Mouse (Mus musculus) left cerebral cortex, adult 11 months (tissue): ENCODE measurements around the gene Azin2.

Experiments
- DNase-seq: peaks from one replicate; pipeline ENCODE4 v3.0.0; 2022; ENCODE audit warnings: low spot score

Gene Azin2

GRCm38 (mm10) chr4:128897911-128898421 is 64.3 kb downstream of the Azin2 start:
- no peak for DNase-seq

- DNase-seq = no peak
Measured at GRCm38 (mm10) chr4:128896667-128897066, 65.6 kb downstream of the Azin2 start.

GRCm38 (mm10) chr4:128895841-128896240 is 66.4 kb downstream of the Azin2 start:
- DNase-seq = no peak

- DNase-seq = no peak
Measured at GRCm38 (mm10) chr4:128894112-128894511, 68.1 kb downstream of the Azin2 start.

- no peak for DNase-seq
Measured at GRCm38 (mm10) chr4:128892188-128892587, 70.1 kb downstream of the Azin2 start.

- DNase-seq = no peak
Measured at GRCm38 (mm10) chr4:128891746-128892145, 70.5 kb downstream of the Azin2 start.

GRCm38 (mm10) chr4:128891157-128891556 is 71.1 kb downstream of the Azin2 start:
- DNase-seq = no peak

- no peak for DNase-seq
Measured at GRCm38 (mm10) chr4:128889752-128890630, 72.3 kb downstream of the Azin2 start.

GRCm38 (mm10) chr4:128888436-128888990 is 73.7 kb downstream of the Azin2 start:
- DNase-seq = no peak

- no peak for DNase-seq
Measured at GRCm38 (mm10) chr4:128887641-128888091, 74.6 kb downstream of the Azin2 start.

- no peak for DNase-seq
Measured at GRCm38 (mm10) chr4:128887026-128887425, 75.2 kb downstream of the Azin2 start.

- no peak for DNase-seq
Measured at GRCm38 (mm10) chr4:128886571-128886970, 75.7 kb downstream of the Azin2 start.

- no peak for DNase-seq
Measured at GRCm38 (mm10) chr4:128885540-128885939, 76.7 kb downstream of the Azin2 start.

- no peak for DNase-seq
Measured at GRCm38 (mm10) chr4:128884711-128885095, 77.5 kb downstream of the Azin2 start.

- DNase-seq = no peak
Measured at GRCm38 (mm10) chr4:128883801-128884710, 78.2 kb downstream of the Azin2 start.

- DNase-seq = no peak
Measured at GRCm38 (mm10) chr4:128883379-128883781, 78.9 kb downstream of the Azin2 start, which contains the start of gene Trim62. Gene Trim62 (plus strand): TSS chr4:128883580.
